Mouse (Mus musculus) splenic B cell, adult 2 months (primary cell): ENCODE measurements around the gene Prmt9.

ENCODE experiments used
- DNase-seq: peaks from one replicate; pipeline ENCODE4 v3.0.0-alpha.2; 2011; ENCODE audit warnings: low read depth, low spot score
- H3K27me3 ChIP-seq: 2 replicates; pipeline ENCODE4 v1.6.1; 2012; ENCODE audit warnings: mild to moderate bottlenecking, low read length, moderate library complexity, mixed read lengths; ENCODE audit not compliant: control insufficient read depth, poor library complexity, insufficient read depth, severe bottlenecking
- H3K36me3 ChIP-seq: 2 replicates; pipeline ENCODE4 v1.6.1; 2012; ENCODE audit warnings: mild to moderate bottlenecking, low read length, moderate library complexity, mixed read lengths; ENCODE audit not compliant: control insufficient read depth, poor library complexity, insufficient read depth, severe bottlenecking

The Prmt9 gene

DNA sequence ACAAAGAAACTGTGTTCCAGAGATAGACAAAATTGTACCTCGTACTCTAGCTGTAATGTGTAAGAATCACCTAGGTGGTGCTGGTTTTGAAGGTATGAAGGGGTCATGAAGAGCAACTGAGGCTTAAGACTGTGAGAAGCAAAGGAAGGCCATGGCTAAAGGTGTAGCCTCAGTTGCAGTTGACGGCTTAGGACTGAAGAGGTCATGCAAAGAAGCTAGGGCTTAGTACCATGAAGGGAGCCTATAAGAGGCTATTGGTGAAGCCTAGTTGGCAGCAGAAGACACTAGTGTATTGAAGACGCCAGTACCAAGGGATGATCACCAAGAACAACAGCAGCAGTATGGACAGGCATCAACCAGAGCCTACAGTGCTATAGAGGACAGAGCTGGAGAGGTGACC, 3.3 kb downstream of the Prmt9 start:
- Histone ChIP-seq H3K27me3 (no peaks in the 10 kb centered on the region), H3K36me3 (peaks cover 21% of the 10 kb centered on the region)
- DNase-seq = no peak

DNA sequence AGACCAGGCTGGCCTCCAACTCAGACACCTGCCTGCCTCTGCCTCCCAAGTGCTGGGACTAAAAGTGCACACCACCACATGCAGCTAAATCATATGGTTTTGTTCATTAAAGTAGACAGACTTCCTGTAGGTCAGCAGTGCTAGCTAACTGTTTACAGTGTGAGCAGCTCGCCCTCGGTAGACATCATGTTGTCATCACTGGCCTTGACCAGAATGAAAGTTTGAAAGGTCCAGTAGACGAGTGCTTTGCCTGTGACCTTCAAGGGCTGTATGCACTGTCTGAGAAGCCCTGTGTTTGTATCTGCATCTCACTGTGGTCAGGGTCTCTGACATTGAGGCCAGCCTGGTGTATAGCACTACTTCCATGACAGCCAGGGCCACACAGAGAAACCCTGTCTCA, 12.2 kb downstream of the Prmt9 start:
- Histone ChIP-seq H3K36me3 (peaks cover 12% of the 10 kb centered on the region; the same call in 1 of the 2 replicates), H3K27me3 (no peaks in the 10 kb centered on the region)
- no peak for DNase-seq

DNA sequence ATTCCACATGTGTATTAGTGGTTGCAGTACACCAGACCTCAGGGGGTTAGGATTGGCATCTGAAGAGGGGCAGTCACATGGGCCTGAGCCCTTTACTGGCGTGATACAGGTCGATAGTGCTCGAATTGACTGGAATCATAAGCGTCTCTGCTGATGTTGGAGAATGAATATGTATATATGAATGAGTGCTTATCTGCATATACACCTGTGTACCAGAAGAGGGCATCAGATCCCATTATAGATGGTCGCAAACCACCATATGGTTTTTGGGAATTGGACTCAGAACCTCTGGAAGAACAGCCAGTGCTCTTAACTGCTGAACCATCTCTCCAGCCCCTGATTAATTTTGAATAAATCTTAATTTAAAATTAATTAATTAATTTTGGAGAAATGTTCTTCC, 25.0 kb downstream of the Prmt9 start:
- no peaks in the 10 kb centered on the region for H3K27me3 ChIP-seq
- H3K36me3 ChIP-seq = peaks cover 7% of the 10 kb centered on the region
- no peak for DNase-seq

DNA sequence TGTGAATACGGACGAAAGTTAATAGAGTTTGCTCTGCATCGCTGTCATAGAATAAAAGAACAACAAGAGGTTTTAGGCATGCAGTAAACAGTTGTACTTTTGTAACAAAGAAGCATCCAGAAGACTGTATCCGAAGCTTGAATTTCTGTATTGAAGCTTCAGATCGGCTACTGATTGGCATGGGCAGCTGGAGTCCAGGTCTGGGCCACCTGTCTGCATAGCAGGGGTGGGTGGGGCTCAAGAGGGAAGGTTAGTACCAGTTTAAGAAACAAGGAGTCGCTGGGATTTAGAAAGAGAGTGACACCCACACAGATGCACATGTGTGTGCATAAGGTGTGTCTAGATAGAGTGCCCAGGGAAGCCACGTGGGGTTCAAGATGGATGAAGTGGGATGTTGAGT, 28.5 kb downstream of the Prmt9 start:
- H3K27me3 ChIP-seq = no peaks in the 10 kb centered on the region
- DNase-seq = no peak
- peaks cover 15% of the 10 kb centered on the region; the same call in 1 of the 2 replicates for H3K36me3 ChIP-seq

DNA sequence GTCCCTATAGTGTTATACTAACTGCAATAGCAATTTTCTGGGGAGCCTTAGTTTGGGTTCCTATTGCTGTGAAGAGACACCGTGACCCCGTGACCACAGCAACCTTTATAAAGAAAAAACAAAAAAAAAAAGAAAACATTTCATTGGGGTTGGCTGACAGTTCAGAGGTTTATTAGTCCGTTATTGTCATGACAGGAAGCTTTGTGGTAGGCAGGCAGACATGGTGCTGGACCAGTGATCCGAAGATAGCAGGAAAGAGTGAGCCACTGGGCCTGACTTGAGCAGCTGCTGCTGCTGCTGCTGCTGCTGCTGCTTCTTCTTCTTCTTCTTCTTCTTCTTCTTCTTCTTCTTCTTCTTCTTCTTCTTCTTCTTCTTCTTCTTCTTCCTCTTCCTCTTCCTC, 35.0 kb downstream of the Prmt9 start:
- Histone ChIP-seq H3K27me3 (no peaks in the 10 kb centered on the region), H3K36me3 (peaks cover 10% of the 10 kb centered on the region; the same call in 1 of the 2 replicates)
- DNase-seq = peak; percentile 43

DNA sequence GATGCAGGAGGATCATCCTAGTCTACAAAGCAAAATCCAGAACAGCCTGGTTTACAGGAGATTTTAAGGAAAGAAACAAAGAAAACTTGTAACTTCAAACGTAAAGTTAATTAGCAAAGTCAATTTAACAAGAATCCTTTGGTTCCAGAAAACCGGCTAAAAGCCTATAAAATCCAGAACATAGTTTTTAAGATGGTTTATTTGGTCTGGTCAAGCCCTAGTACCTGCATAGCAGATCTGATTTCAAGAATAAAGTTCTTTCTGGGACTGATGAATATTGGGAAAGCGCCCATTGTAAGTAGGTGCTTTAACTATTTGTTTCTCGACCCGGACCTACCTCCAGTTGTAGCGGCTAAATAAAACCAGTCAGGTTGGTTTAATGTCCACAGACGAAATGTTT, 60.4 kb downstream of the Prmt9 start:
- Histone ChIP-seq H3K36me3 (no peaks in the 10 kb centered on the region; the same call in 1 of the 2 replicates), H3K27me3 (no peaks in the 10 kb centered on the region)
- no peak for DNase-seq

DNA sequence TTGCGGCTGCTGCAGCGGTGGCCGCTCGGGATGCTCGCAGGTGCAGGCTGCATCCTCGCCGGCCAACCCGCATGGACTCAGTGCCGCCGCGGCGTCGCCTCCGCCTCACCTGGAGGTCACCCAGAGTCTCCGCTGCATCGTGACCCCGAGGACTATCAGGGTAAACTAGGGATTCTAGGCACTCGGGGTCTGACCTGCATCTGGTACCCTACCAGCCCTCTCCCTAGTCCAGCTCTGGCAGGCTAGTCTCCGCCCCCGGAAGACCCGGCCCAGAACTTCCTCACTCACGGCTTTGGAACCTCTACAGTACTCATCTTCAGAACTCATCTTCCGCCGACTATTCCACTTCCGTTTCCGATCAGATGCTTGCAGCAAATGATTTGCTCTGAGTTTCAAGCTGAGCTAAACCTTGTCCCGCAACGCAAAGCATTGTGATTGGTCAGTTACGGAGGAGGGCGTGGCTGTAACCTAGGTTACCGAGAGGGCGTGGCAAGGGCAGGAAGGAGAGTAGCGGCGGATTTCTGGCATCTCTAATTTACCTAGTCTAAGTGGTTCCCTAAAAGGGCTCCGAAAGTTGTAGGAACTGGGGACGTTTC, 61.3 kb downstream of the Prmt9 start, which contains the start of gene Tmem184c:
TSS of gene Tmem184c (minus strand) at position 325 of the 596 bp plus-strand sequence.
- DNase-seq = peak; percentile 100
- Histone ChIP-seq H3K27me3 (no peaks in the 10 kb centered on the region), H3K36me3 (no peaks in the 10 kb centered on the region; the same call in 1 of the 2 replicates)

DNA sequence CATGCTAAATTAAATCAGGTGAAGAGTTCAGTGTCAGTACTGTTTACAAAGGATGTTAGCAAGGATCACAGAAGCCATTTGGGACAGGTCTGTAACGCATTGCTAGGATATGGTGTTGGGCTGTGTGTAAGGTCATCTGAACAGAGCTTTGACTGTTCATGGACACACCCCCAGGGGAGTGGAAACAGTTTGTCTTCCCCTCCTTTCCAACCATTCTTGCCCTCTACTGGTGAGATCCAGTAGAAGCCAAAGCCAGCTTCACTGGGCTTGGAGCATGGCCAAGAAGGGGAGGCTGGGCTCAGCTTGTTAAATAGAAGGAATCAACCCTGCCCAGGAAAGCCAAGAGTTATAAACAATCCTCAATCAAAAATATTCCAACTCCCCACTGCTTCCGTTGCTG, 68.7 kb downstream of the Prmt9 start:
- no peaks in the 10 kb centered on the region for H3K36me3 ChIP-seq
- H3K27me3 ChIP-seq = no peaks in the 10 kb centered on the region
- DNase-seq = peak; percentile 13

DNA sequence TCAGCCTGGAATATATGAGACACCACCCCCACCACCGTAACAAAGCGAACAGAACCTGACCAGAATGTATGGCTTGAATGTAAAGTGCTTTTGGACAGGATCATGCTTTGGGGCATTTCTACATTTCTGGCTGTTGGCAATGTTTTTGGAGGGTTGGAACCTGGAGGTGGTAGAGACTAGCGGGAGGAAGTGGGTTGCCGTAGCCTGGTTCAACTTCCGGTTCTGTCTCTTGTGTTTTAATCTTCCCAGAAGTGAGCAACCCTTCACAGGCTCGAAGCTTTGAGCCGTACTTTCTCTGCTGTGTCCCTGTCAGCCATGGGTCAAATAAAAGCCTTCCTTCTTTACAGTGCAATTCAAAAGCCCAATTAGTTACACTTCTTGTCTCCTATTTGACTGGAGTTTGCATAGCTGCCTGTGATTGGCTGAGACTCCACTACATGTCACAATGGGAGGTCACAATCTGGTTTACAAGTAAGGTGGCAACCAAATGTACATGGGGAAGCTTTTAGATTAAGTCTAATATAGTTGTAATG, 74.5 kb downstream of the Prmt9 start:
- Histone ChIP-seq H3K27me3 (no peaks in the 10 kb centered on the region), H3K36me3 (no peaks in the 10 kb centered on the region)
- DNase-seq = no peak

DNA sequence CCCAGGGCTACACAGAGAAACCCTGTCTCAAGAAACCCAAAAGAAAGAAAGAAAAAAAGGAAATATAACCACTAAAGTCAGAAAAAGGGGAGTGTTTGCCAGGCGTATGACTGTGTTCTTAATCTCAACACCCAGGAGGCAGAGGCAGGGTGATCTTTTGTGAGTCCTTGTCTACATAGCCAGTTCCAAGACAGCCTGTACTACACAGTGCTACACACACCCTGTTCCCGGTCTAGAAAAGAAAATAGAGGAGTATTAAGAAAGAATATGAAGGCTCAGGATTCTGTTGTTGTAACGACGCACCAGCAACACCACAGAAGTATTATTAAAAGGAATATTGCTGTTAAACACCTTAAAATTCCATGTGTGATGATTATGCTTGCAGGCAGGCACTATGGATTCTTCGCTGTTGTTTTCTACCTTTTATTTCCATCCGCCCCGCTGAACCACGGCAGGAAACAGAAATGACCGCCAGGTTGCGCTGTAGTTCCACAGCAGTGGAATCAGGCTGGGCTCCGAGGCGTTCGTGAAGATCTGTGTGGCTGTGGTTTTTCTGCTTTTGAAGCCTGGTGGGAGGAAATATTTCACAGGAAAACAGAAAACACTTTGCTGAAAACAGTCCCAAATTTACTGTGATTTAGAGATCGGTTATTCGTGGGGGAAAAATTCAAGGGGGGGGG, 80.8 kb downstream of the Prmt9 start:
- DNase-seq = peak; percentile 77
- Histone ChIP-seq H3K27me3 (no peaks in the 10 kb centered on the region), H3K36me3 (no peaks in the 10 kb centered on the region)

DNA sequence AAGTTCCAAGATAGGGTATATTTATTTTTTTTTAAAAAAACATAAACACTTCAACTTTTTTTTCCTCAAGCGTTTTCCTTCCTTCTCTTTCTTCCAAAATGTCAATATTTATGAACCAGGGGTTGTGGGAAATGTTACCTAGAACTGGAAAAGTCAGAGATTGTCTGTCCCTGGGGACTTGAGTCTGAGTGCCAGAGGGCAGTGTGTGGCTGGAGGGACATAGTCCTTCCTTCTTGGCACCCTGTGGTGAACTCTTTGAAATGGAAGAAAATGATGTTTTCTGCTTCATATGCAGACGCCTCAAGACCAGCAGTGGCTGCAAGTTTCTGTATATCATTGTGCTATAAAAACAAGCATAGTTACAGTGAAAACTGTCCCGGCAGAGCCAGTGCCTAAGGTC, 81.5 kb downstream of the Prmt9 start:
- DNase-seq = no peak
- Histone ChIP-seq H3K27me3 (no peaks in the 10 kb centered on the region), H3K36me3 (no peaks in the 10 kb centered on the region)
